Mouse (Mus musculus) lung, postnatal 0 days (tissue): ENCODE results near the gene Mmel1.

Experiments
- CTCF ChIP-seq: IDR thresholded peaks from 2 replicates; pipeline ENCODE4 v1.5.1; 2016; ENCODE audit warnings: antibody characterized with exemption, mild to moderate bottlenecking
- EP300 ChIP-seq: IDR thresholded peaks from 2 replicates; pipeline ENCODE4 v1.6.1; 2016; ENCODE audit warnings: antibody characterized with exemption, mild to moderate bottlenecking, control low read depth

DNA sequence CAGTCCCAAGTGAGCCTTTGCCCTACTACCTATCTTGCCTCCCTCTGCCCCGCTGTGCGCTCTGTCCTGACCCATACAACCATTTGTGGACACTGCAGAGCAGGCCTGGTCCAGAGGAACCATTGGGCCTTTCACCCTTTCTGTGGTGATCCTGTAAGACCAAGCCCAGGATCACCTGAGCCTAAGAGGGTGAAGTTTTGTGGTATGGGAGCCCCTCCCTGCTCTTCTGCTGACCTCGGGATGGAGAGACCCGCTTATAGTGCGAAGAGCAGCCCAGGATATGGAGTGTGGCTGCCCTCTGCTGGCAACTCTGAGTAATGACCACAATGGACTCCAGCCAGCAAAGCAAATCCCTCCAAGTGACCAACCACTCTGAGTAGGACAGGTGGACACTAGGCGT, 43.7 kb upstream of the Mmel1 start:
- no peak for TF ChIP-seq EP300
- TF ChIP-seq CTCF, result peak; percentile 95
